Mouse (Mus musculus): Measurements from ENCODE around the gene Ccdc191.
A peak's percentile ranks its signal among the peaks of the same experiment; 100 is the strongest.

The Ccdc191 gene

GRCm38 (mm10) chr16:43930577-43930976, 41.0 kb downstream of the Ccdc191 start:
- no peak for DNase-seq (ENCODE audit: low spot score in 2 of 2)

- no peak for DNase-seq (ENCODE audit: low spot score in 2 of 2)
Observed at GRCm38 (mm10) chr16:43931502-43931901, 41.9 kb downstream of the Ccdc191 start.

- DNase-seq (ENCODE audit: low spot score in 2 of 2): no peak
Observed at GRCm38 (mm10) chr16:43932319-43932718, 42.7 kb downstream of the Ccdc191 start.

- no peak for DNase-seq (ENCODE audit: low spot score in 2 of 2)
Observed at GRCm38 (mm10) chr16:43933041-43933440, 43.4 kb downstream of the Ccdc191 start.

- DNase-seq (ENCODE audit: low spot score in 2 of 2): no peak
Observed at GRCm38 (mm10) chr16:43934856-43935255, 45.3 kb downstream of the Ccdc191 start.

- no peak for DNase-seq (ENCODE audit: low spot score in 2 of 2)
Observed at GRCm38 (mm10) chr16:43935367-43935766, 45.8 kb downstream of the Ccdc191 start.

GRCm38 (mm10) chr16:43935892-43936291, 46.3 kb downstream of the Ccdc191 start:
- no peak for DNase-seq (ENCODE audit: low spot score in 2 of 2)

GRCm38 (mm10) chr16:43940846-43941245, 51.2 kb downstream of the Ccdc191 start:
- DNase-seq (ENCODE audit: low spot score in 2 of 2): no peak

- DNase-seq (ENCODE audit: low spot score in 2 of 2): no peak
Observed at GRCm38 (mm10) chr16:43945351-43945750, 55.8 kb downstream of the Ccdc191 start.

- DNase-seq (ENCODE audit: low spot score in 2 of 2): no peak
Observed at GRCm38 (mm10) chr16:43945869-43946268, 56.3 kb downstream of the Ccdc191 start.

GRCm38 (mm10) chr16:43951591-43951990, 62.0 kb downstream of the Ccdc191 start:
- peak; percentile 84 for DNase-seq (ENCODE audit: low spot score in 2 of 2)

- DNase-seq (ENCODE audit: low spot score in 2 of 2): peak; percentile 47 to 54
Observed at GRCm38 (mm10) chr16:43954913-43955312, 65.3 kb downstream of the Ccdc191 start.

GRCm38 (mm10) chr16:43958038-43958437, 68.4 kb downstream of the Ccdc191 start:
- no peak for DNase-seq (ENCODE audit: low spot score in 2 of 2)

GRCm38 (mm10) chr16:43963291-43963690, 73.7 kb downstream of the Ccdc191 start:
- DNase-seq (ENCODE audit: low spot score in 2 of 2): no peak

GRCm38 (mm10) chr16:43963780-43964179, 74.2 kb downstream of the Ccdc191 start:
- DNase-seq (ENCODE audit: low spot score in 2 of 2): no peak

- DNase-seq (ENCODE audit: low spot score in 2 of 2): no peak
Observed at GRCm38 (mm10) chr16:43965781-43966389, 76.3 kb downstream of the Ccdc191 start.

GRCm38 (mm10) chr16:43970426-43970825, 80.8 kb downstream of the Ccdc191 start:
- DNase-seq (ENCODE audit: low spot score in 2 of 2): no peak

GRCm38 (mm10) chr16:43971189-43971588, 81.6 kb downstream of the Ccdc191 start:
- no peak for DNase-seq (ENCODE audit: low spot score in 2 of 2)

- DNase-seq (ENCODE audit: low spot score in 2 of 2): no peak
Observed at GRCm38 (mm10) chr16:43971741-43972140, 82.1 kb downstream of the Ccdc191 start.

- no peak for DNase-seq (ENCODE audit: low spot score in 2 of 2)
Observed at GRCm38 (mm10) chr16:43972391-43972790, 82.8 kb downstream of the Ccdc191 start.

- DNase-seq (ENCODE audit: low spot score in 2 of 2): no peak
Observed at GRCm38 (mm10) chr16:43973147-43973546, 83.5 kb downstream of the Ccdc191 start.

GRCm38 (mm10) chr16:43973606-43974220, 84.1 kb downstream of the Ccdc191 start:
- no peak for DNase-seq (ENCODE audit: low spot score in 2 of 2)

- no peak for DNase-seq (ENCODE audit: low spot score in 2 of 2)
Observed at GRCm38 (mm10) chr16:43979010-43979327, 89.4 kb downstream of the Ccdc191 start.

All from spleen, postnatal 36 days (tissue).